Mouse (Mus musculus) monocyte, adult 2 months (primary cell): ENCODE results near the gene Il13ra2.
"Not testable (repeated sequence)": the region's sequence is repeated elsewhere in the genome, so short reads cannot be mapped to it uniquely, and the experiment has no call there.

Experiments
- DNase-seq, 2 experiments: peaks; one replicate each; pipeline ENCODE4 v3.0.0; 2022; ENCODE audit warnings: low spot score in 2 of 2, low read depth in 1 of 2

Gene Il13ra2

GRCm38 (mm10) chrX:147429129-147429528 lies at the start of gene Il13ra2:
TSS of gene Il13ra2 (minus strand) at chrX:147429192.
- no peak for DNase-seq

GRCm38 (mm10) chrX:147453610-147454009 lies 24.6 kb upstream of the Il13ra2 start, which contains the start of gene Vmn1r239-ps:
TSS of gene Vmn1r239-ps (minus strand) at chrX:147453710.
- not testable (repeated sequence) for DNase-seq

GRCm38 (mm10) chrX:147443386-147443785 lies 14.4 kb upstream of the Il13ra2 start:
- no peak for DNase-seq

GRCm38 (mm10) chrX:147435400-147435799 lies 6.4 kb upstream of the Il13ra2 start:
- no peak for DNase-seq

GRCm38 (mm10) chrX:147429753-147430152 lies 761 bp upstream of the Il13ra2 start:
- no peak for DNase-seq

GRCm38 (mm10) chrX:147393446-147393845 lies 35.5 kb downstream of the Il13ra2 start:
- DNase-seq: no peak

- no peak for DNase-seq
Observed at GRCm38 (mm10) chrX:147349167-147349566, 79.8 kb downstream of the Il13ra2 start.
